Mouse (Mus musculus): ENCODE results near the gene Gm20795.
"Not testable (repeated sequence)": the region's sequence is repeated elsewhere in the genome, so short reads cannot be mapped to it uniquely, and the experiment has no call there.

Gm20795 gene

GRCm38 (mm10) chrY:40804614-40805013, at the start of gene Gm20795:
Gm20795 (plus strand) TSS chrY:40804914.
- DNase-seq (ENCODE audit: extremely low read depth, low read depth, low spot score): not testable (repeated sequence)

GRCm38 (mm10) chrY:40775665-40776064, 29.0 kb upstream of the Gm20795 start, which contains the start of gene Gm21797:
Gm21797 (minus strand) TSS chrY:40775765.
- DNase-seq (ENCODE audit: extremely low read depth, low read depth, low spot score): not testable (repeated sequence)

Measured in fat pad, adult 2 months (tissue).